Mouse (Mus musculus) urinary bladder, postnatal 10 days (tissue): Measurements from ENCODE around the gene Nt5dc3.

Source experiments
- DNase-seq: peaks from one replicate; pipeline ENCODE4 v3.0.0; 2022; ENCODE audit warnings: low spot score

Gene Nt5dc3

GRCm38 (mm10) chr10:86815133-86815532, 36.3 kb downstream of the Nt5dc3 start:
- DNase-seq = no peak

DNA sequence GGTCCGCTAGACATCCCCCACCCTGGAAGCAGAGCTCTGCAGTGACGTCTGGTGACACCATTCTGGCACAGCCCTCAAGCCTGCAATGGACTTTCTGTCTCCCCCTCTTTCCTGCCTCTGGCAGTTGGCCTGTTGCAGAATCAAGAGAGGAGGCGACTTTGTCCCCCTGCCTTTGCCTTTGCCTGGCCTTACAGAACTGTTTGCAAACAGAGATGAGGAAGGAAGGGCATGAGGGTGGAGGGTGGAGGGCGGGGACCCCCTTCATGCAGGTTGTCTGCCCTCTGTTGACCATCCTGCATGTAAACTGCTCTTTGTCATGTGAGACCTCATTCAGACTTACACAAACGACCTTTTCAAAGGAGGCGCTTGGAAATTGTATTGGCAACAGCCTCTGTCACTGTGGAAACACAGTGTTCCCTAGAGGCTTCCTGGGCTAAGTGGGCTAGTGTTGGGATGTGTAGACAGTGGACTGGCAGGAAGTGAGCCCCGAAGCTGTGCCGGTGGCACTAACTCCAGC, 40.9 kb downstream of the Nt5dc3 start:
- DNase-seq = no peak

- DNase-seq = no peak
Observed at GRCm38 (mm10) chr10:86821014-86821413, 42.2 kb downstream of the Nt5dc3 start.

DNA sequence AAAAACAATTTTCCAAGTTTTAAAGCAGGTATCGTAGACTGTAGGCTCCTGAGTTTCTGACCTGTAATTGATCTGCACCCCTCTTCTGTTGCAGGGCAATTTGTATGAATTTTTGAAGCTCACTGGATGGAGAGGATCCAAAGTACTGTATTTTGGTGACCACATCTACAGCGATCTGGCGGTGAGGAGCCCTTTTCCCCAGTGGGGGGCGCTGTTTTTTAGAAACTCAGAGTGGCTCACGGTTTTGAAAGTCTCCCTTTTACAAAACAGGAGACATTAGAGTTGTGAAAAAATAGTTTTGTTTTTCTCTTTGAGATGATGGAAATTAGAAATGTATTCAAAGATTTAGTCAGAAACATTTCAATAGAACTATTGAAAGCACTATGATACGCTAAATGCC, 45.3 kb downstream of the Nt5dc3 start:
- DNase-seq = no peak

DNA sequence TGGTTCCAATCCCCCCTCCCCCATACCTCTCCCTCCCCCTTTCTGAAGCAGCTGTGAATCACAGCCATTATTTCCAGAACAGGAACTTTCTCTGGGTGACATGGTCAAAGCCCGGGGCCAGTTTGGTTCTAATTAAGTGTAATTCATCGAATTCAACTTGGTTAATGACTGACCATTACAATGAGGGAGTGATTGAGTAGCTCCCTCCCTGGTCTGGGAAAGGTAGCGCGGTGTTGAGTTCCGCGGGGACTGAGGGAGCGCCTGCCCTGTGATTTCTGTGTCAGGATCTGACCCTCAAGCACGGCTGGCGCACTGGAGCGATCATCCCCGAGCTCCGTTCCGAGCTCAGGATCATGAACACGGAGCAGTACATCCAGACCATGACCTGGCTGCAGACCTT, 46.1 kb downstream of the Nt5dc3 start:
- no peak for DNase-seq

DNA sequence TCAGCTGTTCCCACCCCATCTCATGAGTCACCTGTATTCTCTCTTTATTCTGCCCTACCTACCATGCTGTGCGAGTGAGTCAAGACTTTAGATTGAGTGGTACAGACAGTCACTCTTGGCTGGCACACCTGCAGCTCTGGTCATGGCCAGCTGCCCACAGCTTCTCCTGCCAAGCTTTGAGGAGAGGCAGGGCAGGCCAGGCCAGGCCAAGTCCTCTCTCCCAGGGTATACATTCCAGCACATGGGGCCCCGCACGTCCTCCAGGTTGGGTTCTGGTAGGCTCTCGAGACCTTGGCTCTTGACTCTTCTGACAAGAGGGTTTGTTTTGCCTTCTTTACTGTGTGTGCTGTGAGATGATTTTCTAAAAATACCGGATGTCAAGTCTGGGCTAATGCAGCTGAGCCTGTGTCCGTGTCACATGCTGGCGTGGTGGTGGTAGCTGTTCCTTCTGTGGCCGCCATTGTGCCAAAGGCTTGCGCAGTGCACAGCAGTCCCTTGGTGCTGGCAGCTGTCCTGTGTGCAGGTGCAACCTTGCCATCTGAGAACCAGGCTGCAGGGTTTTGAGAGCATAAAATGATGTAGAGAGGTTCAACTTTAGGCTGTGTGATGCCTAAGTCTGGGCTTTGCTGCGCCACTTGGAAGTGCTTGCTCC, 47.2 kb downstream of the Nt5dc3 start:
- DNase-seq = no peak

DNA sequence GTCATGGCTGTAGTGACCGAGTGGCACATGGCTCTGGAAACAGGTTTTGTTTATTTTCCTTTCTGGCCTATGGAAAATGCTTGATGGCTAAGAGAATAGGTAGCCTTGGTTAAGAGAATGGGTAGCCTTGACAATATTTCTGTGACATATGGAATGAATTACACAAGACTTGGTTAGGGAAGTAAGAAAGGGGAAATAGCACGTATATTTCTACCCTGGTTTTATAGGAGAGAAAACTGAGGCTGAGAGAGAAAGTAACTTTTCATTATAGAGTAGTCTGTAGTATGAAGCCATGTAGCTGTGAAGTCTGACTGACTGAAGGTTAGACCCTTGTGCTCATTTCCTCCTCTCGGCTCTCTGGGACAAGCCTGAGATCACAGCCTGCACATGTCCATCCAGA, 48.1 kb downstream of the Nt5dc3 start:
- no peak for DNase-seq

DNA sequence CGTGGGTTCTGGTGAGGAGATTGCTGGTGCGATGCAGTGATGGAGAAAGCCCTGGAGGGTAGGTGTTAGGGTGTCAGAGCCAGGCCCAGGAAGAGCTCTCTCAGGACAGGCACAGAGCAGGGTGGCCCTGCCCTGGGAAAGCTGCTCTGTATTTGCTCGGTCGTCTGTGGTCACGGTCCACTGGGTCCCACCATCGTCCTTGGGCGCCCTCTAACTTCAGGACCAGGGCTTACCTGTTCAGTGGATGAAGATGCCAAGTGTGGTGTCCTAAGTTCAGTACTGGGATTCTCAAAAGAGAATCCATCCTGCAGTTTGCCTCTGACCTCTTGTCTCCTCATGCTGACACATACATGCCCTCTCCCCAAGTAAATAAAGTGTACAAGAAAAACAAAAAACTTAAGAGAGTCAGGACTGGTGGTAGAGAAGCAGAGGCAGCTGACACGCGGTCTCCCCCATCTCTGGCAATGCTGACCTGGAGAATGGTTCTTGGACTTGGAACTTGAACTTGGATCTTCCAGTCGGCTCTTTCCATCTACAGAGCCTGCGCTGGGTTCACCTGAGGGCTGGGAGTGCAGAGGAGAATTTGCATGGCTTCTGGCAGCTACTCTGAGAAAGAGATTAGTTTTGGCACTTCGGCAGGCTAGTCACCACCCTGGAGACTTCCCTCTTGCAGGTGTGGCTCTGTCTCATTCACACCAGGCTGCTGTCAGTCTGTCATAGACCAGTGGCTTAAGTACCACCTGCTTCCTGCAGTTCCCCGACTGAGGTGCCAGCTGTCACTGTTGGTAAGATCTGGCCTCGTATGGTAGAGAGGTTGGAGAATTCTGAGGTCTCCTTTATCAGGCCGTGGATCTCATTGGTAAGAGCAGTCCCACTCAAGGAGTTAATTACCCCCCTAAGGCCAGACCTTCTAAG, 49.7 kb downstream of the Nt5dc3 start:
- no peak for DNase-seq

GRCm38 (mm10) chr10:86829515-86829914, 50.7 kb downstream of the Nt5dc3 start:
- DNase-seq = no peak

GRCm38 (mm10) chr10:86836784-86837183, 58.0 kb downstream of the Nt5dc3 start:
- DNase-seq = no peak

DNA sequence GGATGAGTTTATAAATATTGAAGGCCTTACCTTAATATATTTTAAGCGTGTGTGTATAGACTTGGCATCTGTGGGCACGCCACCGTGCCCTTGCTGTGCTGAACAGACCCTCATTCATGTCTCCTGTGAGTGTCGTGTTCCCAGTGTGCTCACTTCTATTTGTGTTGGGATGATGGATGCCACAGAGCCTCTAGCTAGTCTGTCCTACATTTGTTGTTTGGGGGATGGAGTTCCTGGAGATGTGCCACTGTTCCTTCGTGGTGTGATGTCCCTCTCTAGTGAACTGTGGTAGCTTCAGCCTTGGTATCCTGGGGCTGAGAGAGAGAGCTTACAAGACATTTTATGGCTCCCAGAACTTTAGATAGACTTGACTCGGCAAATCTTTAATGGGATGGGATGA, 60.0 kb downstream of the Nt5dc3 start:
- DNase-seq = no peak

- DNase-seq = no peak
Observed at GRCm38 (mm10) chr10:86842659-86843058, 63.9 kb downstream of the Nt5dc3 start.

DNA sequence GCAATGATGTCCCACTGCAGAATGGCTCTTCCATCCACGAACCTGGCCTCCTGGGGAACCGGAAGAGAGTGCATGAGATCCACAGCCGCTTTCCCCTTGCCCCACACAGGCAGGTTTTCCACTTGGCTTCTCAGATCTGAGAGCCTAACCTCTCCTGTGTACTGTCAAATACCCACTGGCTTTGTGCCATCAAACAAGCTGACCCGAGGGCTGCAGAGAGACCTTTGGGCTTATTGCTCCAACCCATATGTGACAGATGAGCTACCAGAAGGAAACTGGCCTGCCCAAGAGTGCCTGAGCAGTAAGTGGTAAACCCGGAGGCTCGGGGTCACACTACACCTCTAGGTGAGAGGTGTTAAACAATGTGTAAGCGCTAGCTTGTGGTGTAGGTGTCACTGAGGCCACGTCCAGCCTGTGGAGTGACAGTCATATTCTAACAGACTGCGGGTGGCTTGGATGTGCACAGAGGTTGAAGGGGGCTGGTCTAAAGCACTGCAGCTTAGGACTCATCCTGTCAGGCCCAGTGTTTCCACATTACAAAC, 68.2 kb downstream of the Nt5dc3 start:
- no peak for DNase-seq

GRCm38 (mm10) chr10:86849087-86849486, 70.3 kb downstream of the Nt5dc3 start:
- no peak for DNase-seq

DNA sequence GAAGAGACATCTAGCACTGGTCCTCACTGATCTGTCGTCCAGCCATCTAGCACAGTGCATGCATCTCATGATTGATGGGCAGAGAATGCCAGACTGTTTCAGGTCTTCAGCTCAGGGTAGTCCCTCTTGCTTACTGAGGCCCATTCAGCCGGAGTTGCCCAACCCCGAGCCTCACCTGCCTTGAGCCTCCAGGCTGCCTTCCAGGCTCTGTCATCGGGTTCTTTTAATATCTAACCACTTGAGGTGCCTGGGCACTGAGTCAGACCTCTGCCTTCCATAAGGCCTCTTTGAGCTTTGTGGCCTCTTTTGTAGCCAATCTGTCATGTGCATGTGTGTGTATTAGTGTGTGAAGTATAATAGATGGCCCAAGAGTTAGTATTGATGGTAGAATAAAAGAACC, 70.7 kb downstream of the Nt5dc3 start:
- DNase-seq = no peak

DNA sequence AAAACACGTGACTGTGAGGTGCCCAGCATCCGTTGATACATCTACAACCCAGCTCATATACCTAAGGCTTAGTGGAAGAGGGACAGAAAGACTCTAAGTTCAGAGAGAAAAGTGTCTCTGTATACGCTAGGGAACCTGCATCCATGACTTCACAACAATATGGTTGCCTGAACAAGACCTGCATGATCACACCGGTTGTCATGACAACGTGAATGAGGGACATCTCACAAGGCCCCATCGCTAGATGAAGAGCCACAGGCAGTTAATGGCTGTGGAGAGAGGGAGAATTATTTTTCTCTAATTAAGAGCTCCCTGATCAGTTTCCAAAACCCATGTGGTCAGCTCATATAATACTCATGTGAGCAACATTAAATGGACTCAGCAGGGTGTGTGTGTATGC, 73.4 kb downstream of the Nt5dc3 start:
- DNase-seq = no peak

- no peak for DNase-seq
Observed at GRCm38 (mm10) chr10:86853433-86853832, 74.6 kb downstream of the Nt5dc3 start.

DNA sequence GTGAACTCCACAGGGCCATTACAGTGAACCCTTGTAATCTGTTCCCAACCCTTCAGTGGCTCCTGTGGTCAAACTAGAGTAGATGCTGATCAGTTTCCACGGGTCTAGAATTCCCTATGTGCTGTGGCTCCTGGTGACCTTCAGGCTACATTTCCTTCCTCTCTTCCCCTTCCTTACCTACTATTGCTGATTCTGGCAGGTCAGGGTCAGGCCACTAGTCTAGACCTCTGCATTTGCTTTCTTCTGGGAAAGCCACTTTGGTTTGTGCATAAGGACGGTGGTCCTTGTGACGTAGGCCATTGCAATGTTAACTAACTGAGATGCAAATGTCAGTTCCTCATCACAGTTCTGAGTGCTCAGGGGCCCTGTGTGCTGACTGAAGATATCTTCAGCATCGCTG, 81.6 kb downstream of the Nt5dc3 start:
- no peak for DNase-seq

- no peak for DNase-seq
Observed at GRCm38 (mm10) chr10:86862496-86862895, 83.7 kb downstream of the Nt5dc3 start.

DNA sequence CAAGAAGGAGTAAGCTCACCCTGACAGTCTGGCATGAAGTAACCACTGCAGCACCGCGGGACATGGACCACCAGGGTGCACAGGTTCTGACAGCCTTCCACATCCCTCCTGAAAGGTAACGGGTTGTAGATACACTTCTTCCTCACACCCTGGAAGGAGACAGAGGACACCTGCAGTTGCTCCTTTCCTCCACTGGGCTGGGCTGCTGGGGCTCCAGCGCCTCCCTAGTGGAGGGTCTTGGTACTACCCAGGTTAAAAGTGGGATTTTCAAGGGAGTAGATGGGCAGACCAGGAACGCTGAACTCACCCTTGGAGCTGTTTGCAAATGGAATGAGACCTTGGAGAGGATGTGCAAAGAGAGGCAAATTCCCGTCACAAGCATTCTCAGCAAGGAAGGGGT, 84.6 kb downstream of the Nt5dc3 start:
- no peak for DNase-seq

DNA sequence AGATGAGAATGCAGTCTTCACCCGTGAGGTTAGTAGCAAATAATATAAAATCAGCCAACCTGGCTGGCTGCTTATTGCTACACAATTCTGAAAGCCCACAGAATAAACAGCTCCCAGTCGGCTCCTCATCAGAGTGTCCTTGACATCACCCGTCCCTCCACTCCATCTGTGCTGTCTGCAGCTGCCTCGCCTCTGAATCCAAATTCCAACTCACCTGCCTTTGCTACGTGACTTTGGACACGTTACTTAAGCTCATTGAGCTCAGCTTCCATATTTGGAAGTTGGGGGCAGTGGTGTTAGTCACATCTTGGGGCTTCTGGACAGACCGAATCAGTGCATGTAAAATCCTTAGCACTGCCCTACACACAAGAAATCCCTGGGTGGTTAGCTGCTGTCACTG, 93.3 kb downstream of the Nt5dc3 start:
- DNase-seq = no peak

- DNase-seq = no peak
Observed at GRCm38 (mm10) chr10:86872591-86872990, 93.8 kb downstream of the Nt5dc3 start.

- no peak for DNase-seq
Observed at GRCm38 (mm10) chr10:86878721-86879120, 99.9 kb downstream of the Nt5dc3 start.
